Mouse (Mus musculus) kidney, adult 18-20 months (tissue): Measurements from ENCODE around the gene Sipa1l1.

ENCODE experiments used
- DNase-seq: peaks from one replicate; pipeline ENCODE4 v3.0.0; 2021

Sipa1l1 gene

GRCm38 (mm10) chr12:82168820-82169533 lies at the start of gene Sipa1l1:
Sipa1l1 (plus strand) TSS chr12:82169320.
- peak; percentile 91 for DNase-seq

DNA sequence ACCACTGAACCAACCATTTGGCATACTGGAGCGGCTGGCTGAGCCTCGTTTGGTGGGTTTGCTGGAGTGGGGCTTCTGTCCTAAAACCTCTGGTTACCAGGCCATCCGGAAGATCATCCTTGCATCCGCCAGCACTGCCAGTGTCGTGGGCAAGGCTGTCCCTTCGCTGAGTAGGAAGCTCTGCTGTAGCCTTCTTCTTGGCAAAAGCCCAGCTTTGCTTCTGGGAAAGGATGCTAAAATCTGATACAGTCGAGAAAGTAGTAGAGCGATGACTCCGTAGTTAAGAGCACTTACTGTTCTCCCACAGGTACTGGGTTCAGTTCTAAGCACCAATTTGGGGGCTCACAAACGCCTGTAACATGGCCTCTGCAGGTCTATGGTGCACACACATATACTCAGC lies 47.2 kb upstream of the Sipa1l1 start:
- no peak for DNase-seq

GRCm38 (mm10) chr12:82122450-82123249 lies 46.5 kb upstream of the Sipa1l1 start:
- peak; percentile 15 for DNase-seq

DNA sequence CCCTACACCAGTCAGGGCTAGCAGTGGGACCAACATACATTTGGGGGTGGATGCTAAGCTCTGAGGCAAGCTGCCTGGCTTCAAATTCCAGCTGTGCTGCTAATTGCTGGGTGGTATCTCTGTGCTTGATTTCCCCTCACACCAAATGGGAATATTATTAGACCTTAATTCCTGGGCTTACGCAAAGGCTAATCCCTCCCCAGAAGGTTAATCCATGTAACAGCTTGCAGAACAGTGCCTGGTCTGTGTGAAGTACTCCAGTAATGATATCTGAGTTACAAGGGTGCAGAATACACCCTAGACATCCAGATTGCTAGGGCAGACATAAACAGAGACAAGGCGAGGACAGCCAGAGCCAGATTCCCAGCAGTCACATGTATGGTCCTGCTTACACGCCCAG lies 42.3 kb upstream of the Sipa1l1 start:
- no peak for DNase-seq

DNA sequence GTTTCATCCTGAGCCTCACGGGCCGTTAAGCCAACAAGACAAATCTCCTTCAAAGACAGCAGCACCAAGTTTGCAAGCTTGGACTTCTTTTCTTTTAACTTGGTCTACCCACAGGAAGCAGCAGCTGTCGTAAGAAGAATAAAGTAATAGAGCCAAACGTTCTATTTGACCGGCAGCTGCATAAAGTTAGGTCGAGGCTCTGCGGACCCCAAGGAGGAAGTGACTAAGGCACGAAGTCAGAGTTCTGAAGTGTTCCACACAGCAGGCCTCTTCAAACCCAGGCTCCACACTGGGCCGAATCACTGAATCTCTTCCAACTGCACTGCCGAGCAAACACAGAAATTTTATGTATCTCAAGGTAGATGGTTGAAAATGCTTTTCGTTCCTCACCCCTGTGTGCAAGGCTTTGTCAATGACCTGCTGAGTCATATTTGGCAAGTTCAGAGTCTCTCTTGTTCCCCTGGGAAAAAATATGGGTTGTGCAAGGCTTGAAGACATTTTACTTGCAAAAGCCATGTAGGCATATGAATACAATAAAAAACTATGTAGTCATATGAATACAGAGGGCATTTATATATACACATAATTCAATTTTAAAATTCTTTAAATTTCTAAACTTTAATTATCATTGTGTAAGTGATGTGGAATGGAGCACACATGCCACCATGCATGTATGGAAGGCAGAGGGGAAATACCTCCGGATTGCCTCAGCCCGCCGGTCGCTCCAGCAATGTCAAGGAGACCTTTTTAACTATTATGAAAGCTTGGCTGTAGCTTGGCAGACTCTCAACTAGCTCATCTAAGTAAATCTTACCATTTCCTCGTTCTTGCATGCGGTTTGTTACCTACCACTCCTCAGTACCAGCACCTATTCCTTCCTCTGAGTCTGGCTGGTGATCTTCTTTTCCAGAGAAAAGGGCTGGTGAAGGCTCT lies 29.6 kb upstream of the Sipa1l1 start:
- DNase-seq: no peak

GRCm38 (mm10) chr12:82143371-82143770 lies 25.7 kb upstream of the Sipa1l1 start:
- no peak for DNase-seq

DNA sequence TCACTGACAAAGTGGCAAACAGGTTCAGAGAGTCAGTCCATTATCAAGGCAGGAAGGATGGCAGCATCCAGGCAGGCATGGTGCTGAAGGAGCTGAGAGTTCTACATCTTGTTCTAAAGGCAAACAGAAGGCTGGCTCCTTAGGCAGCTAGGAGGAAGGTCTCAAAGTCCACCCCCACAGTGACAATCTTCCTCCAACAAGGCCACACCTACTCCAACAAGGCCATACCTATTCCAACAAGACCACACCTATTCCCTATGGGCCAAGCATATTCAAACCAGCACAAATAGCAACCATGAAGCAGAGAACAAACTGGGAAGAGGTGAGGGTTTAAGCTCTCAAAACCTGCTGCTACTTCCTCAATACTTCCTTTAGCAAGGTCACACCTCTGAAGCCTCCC lies 23.9 kb upstream of the Sipa1l1 start:
- no peak for DNase-seq

DNA sequence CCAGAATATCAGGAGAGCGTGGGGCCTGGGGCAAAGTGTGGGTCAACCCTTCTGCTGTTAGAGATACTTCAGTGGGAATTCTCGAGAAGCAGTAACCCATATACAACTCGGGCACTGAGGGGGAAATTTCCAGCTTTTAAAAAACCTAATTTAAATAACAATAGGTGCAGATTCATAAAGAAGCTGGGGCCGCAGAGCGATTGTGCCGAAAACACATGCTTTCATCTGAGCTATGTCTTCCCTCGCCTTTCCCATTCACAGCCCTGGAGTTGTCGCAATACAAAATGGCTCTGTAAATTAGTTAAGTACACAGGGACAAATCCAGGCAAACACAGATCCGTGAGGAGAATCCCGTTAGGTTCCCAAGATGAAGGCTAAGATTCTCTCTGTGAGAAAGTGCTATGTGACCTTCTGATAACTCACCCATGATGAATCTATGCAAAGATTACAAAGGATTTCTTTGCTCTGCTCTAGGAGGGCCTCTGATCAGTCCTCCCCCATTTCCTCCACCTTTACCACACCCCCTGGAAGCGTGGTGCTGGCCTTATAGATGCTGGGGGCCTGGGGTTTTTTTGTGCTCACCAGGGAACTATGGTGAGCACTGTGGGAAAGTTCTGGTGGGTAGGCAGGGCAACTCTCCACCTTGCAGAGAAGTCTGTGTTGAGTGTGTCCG lies 22.0 kb upstream of the Sipa1l1 start:
- no peak for DNase-seq

GRCm38 (mm10) chr12:82148328-82148930 lies 20.7 kb upstream of the Sipa1l1 start:
- no peak for DNase-seq

DNA sequence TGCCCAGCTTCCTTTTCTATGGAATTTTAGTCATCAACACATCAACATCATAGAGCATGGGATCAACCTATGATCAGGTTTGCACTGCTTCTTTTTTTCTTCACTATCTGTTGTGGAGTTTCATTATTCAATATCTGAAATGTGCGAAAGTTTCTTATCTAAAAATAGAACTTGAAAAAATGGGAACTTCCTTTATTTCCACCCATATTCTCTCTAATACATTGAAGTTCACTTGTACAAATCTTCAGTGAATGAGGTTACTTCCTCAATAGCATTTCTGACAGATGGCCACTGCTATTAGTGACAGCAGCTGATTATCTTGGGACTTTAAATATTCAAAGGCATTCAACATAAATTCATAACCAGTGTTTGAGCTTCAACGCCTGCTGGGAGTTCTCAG lies 18.1 kb upstream of the Sipa1l1 start:
- no peak for DNase-seq

- no peak for DNase-seq
These were observed 14.6 kb upstream of the Sipa1l1 start for GRCm38 (mm10) chr12:82154527-82154926.

GRCm38 (mm10) chr12:82158516-82158915 lies 10.6 kb upstream of the Sipa1l1 start:
- DNase-seq: no peak

DNA sequence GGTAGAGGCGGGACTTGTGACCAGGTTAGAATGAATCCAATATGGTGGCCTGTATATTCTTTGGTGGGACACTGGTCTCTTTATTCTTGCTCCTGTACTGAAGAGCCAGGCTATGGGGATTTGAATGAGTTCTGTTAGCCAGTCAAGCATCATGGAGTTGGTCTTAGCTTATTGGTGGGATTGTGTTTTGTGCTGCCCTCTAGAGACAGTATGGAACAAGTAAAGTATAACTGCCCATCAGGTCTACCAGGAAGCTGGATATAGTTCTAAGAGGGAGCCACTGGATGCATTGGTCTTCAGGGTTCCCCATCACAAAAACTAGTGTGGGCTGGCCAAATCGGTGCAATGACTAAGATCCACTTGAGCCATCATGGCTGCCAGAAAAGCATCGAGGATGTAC lies 9.7 kb upstream of the Sipa1l1 start:
- no peak for DNase-seq

DNA sequence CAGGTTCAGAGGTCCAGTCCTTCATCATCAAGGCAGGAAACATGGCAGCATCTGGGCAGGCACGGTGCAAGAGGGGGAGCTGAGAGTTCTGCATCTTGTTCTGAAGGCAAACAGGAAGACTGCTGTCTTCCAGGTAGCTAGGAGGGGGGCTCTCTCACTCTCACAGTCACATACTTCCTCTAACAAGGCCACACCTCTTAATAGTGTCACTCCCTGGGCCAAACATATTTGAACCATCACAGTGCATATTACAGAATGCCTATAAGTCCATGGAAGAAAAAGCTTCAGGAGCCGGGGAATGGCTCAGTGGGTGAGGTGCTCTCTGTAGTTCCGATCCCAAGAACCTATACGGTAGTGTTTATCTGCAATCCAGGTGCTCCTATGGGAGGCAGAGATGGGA lies 3.5 kb upstream of the Sipa1l1 start:
- no peak for DNase-seq

GRCm38 (mm10) chr12:82166101-82166571 lies 3.0 kb upstream of the Sipa1l1 start:
- DNase-seq: no peak

DNA sequence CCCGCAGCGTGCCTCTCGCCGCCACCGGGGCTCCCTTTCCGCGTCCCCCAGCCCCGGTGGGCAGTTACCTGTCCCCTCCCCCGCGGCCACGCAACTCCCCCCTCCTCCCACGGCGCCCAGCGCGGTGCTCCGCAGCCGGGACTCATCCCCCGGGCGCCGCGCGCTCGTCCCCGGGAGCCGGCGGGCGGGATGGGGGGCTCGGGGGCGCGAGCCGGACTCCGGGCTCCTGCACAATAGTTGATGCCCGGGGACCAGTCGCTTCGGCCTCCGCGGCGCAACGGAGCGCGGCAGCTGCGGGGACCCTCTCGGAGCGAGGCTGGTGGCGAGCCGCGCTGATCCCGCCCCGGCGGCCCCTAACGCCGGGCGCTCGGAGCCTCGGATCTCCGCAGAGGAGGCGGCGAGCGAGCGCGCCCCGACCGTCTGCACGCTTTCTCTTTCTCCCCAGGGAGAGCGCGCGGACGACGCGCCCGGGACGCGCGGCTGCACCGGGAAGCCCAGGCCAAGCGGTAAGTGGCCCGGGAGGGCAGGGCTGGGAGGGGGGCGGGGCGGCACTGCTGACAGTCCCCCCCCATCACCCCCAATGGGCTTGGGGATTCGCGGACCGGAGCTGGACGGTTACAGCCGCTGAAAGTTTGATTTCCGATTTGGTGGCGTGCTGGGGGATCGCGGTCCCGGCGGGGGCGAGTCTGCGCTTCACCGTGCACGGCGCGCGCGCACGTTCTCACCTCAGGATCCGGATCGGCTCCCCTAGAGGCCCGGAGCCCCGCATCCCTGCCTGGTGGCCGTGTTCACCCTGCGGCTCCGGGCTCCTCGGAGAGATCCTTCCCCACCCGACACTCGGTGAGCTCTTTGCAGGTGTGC lies 681 bp downstream of the Sipa1l1 start:
- peak; percentile 81 for DNase-seq

DNA sequence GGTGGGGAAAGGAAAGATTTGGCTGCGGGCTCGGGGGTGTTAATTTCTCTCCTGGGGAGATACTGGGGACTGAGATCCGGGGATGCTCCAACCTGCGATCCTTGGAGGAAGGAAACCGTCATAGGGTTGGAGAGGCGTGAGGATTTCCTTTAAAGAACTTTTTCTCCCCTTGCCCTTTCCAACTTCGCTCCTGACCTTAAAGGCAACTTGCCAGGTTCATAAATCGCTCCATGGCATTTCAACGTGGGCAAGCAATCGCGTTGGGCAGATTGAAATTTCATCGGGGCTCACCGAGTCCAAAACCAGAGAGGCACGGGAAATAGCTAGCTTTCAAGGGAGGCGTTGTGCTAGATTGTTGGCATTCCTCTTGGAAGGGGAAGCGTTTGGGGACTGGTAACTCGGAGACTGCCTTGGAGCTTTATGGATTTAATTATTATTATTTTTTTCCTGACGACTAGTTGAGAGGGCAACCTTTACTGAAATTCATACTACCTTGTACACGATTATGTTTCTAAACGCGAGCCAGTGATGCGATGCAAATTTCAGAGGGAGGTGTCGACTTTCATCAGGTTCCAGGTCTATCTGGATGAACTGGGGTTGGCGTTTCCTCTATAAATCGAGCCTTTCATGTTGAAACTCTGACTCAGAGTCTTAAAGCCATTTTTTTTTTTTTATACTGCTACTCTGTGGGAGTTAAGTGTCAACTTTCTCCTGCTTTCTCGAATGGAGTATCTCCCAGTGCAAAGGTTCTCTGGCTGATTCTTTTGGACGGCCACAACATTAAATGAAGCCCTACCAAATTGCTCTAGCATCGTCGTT lies 1.6 kb downstream of the Sipa1l1 start:
- DNase-seq: peak; percentile 54

- no peak for DNase-seq
These were observed 2.5 kb downstream of the Sipa1l1 start for GRCm38 (mm10) chr12:82171591-82171990.

DNA sequence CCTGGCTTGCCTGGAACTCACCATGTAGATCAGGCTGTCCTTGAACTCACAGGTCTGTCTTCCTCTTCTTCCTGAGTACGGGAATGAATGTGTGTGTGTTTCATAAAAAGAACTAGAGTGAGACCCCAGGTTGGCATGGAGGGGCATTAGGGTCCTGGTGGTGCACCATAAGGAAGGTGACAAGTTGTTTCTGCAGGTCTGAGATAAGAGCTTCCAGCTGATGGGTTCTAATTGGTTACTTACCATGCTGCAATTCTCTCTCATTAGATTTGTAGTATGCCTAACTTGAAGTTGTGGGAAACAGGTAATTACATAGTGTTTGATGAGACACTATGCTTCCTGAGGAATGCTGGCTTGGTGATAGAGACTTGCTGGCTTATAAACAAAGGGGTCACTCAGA lies 4.5 kb downstream of the Sipa1l1 start:
- no peak for DNase-seq

DNA sequence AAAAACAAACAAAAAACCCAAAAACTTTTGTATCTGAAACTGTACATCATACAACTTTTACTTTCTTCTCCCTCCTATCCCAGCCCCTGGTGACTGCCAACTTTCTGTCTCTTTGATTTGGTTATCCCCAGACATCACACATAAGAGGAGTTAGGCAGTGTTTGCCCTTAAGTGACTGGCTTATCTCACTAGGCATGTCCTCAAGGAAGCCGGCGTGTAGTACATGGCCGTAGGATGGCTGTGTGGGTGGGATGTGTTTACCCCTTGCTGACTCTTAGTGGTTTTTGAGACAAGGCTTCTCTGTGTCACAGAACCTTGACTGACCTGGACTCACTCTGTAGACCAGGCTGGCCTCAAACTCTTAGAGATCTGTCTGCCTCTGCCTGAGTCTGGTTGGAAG lies 6.6 kb downstream of the Sipa1l1 start:
- no peak for DNase-seq
